Mouse (Mus musculus): ENCODE results near the gene Btbd7.

Gene Btbd7

GRCm38 (mm10) chr12:102878031-102878823 lies at the start of gene Btbd7:
Gene Btbd7 (minus strand): TSS chr12:102878471.
- peak; percentile 99 for DNase-seq

DNA sequence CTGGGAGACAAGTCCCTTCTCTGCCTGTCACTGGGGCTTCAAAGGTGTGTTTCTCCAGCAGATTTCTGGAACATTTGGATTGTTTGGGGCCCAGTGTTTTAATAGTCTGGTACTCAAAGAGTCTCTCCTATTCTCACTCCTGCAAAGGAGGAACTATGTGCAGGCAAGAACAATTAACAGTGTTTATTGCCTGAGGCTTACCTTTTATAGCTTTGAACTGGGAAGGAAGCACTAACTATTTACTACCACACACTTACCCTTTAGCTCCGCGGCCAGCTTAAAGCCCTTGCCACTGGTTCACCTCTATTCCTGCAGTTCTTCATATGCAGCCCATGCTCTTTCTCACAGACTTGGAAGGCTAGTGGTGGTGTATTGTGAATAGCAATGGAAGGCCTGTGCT lies 37.8 kb upstream of the Btbd7 start:
- DNase-seq: no peak

GRCm38 (mm10) chr12:102908191-102908590 lies 29.9 kb upstream of the Btbd7 start:
- DNase-seq: no peak

DNA sequence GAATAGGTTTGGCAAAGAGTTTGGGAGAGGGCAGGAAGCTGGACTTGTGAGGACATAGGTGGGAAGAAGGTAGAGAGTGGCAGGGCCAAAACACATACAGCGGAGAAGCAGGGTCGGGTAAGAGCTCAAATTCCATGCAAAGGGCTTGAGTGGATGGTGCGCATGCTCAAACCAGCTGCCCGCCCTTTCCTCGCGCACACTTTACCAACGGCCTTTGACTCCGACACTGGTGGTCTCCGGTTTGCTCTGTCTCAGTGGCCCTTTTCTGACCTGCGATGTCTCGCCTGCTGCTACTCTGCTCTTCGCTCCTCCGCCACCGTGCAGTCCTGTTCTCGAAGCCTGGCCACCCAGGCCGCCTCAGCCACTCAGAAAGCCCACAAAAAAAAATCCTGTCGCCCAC lies 20.8 kb upstream of the Btbd7 start, which contains the start of gene Cox8c:
Gene Cox8c (plus strand): TSS at position 226 of the 400 bp plus-strand sequence.
- no peak for DNase-seq

DNA sequence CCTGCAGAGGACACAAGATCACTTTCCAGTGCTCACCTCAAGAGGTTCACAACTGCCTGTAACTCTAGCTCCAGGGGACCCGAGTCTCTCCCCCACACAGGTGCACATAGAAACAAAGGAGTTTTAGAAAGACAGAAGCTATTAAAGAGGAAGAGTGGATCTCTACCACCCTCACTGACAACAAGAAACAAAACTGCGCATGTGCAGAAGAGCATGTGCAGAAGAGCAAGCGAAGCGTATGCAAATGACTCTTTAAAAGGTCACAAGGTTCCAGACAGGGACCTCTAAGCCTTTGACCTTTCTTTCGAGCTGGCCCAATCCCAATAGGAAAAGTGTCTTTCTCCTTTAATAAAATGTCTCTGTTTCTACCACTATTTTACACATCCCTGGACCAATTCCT lies 10.3 kb upstream of the Btbd7 start:
- DNase-seq: no peak

GRCm38 (mm10) chr12:102887366-102887765 lies 9.1 kb upstream of the Btbd7 start:
- DNase-seq: no peak

GRCm38 (mm10) chr12:102885735-102886134 lies 7.5 kb upstream of the Btbd7 start:
- DNase-seq: peak; percentile 60

GRCm38 (mm10) chr12:102878901-102879300 lies 630 bp upstream of the Btbd7 start:
- DNase-seq: no peak

- peak; percentile 68 for DNase-seq
These were observed 805 bp downstream of the Btbd7 start for GRCm38 (mm10) chr12:102877301-102878030.

DNA sequence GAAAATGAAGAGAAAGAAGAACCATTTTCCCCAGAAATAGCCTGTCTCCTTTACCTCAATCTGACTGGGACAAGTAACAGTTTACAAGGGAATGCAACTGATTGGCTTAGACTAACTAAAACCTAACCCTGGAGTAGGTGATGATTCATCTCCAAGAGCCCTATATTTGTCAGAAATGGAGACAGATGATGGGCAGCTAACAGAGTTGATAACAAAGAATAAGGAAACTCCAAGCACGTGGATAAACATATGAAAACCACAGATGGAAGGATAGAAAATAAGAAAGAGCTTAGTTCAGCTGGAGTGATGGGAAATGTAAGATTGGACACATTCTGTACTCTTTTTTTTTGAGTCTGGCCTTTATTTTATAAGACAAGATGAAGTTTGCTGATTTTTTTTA lies 7.7 kb downstream of the Btbd7 start:
- no peak for DNase-seq

- no peak for DNase-seq
These were observed 8.5 kb downstream of the Btbd7 start for GRCm38 (mm10) chr12:102869802-102870201.

- no peak for DNase-seq
These were observed 17.5 kb downstream of the Btbd7 start for GRCm38 (mm10) chr12:102860806-102861205.

DNA sequence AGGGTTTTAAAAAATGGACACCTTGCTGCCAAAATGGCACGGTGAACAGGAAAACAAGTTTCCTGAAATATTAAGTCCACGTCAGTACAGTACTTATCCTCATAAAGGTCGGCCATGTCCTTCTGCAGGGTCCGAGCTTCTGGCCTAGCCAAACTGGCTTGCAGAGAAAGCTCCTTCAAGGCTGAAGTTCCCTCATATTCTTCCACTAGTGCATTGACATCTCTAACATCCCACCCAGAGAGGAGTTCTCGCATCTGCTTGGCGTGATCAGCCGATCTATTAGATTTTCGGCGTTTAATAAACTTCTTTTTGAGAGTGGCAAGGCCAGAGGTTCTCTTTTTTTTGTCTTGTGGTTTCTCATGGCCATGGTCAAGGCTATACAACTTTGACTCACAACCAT lies 40.0 kb downstream of the Btbd7 start:
- no peak for DNase-seq

DNA sequence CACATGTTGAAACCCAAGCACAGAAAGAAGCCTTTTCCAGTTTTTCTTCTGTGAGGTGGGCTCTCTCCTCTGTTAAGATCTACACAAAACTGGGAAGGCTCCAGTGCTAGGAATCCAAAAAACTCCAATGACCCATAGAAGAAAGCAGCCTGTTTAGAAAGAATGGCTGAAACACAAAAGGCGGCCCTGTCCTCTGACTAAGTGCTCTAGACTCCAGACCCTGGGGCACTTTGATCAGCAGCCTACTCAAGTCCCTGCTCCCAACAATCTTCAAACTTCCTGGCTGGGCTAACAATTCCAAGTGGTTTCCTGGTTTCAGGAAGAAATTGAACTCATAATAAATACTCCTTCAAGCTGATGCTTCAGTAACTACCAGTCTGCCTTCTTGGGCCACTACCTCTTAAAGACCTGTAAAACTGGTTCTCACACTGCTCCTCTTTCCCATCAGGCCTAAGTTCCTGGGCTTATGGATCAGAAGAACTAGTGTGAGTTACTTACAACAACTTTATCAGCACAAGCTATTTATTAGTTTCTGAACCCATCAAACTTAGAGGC lies 45.4 kb downstream of the Btbd7 start:
- no peak for DNase-seq

- no peak for DNase-seq
These were observed 46.4 kb downstream of the Btbd7 start for GRCm38 (mm10) chr12:102831888-102832287.

DNA sequence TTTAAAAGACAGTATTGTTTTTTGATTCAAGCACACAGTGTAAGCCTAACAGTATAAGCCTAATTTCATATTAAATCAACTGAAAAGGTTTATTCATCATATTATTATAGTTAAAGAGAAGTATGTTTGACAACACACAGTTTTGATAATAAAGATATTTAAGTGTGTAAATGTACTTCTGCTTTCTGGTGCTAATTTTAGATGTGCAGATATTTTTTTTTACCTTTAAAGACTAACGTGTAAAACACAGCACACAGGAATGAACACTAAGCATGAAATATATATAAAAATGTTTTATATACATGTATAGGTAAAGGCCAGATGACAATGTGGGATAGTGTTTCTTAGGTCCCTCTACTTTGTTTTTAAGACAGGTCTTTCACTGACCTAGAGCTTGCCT lies 51.2 kb downstream of the Btbd7 start:
- no peak for DNase-seq

DNA sequence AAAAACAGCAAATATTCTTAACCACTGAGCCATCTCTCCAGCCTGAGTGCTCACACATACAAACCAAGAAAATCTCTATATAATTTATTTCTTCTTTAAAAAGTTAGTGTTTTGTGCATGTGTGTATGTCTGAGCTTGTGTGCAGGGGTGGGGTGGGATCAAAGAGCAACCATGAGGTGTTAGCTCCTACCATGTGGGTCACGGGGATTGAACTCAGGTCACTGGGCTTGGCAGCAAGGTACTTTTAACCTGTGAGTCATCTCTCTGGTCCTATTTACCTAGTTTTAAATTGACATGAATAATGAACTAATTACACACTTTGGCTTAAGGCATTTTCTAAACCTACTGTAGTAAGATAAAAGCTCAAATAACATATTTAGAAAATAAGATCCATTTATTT lies 51.9 kb downstream of the Btbd7 start:
- no peak for DNase-seq

- no peak for DNase-seq
These were observed 63.4 kb downstream of the Btbd7 start for GRCm38 (mm10) chr12:102814858-102815257.

- no peak for DNase-seq
These were observed 78.7 kb downstream of the Btbd7 start for GRCm38 (mm10) chr12:102799528-102799927.

DNA sequence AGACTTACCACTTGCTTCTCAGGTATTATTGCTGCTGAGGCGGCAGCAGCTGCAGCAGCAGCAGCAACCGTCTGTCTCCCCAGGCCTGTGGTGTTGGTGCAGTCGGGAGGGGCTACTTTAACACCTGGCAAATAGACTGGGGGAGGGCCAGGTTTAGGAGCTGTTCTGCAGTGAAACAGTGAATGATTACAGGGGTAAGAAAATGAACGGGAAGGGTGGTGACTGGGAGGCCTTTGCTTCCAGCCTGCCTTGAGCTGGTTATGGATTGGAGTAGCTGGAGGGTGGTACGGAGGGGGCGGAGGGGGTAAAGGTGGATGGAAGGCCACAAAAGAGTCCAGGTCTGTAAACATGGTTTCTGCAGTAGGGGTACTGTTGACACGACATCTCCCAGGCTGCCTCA lies 90.3 kb downstream of the Btbd7 start:
- peak; percentile 74 for DNase-seq

GRCm38 (mm10) chr12:102785593-102785985 lies 92.7 kb downstream of the Btbd7 start:
- no peak for DNase-seq

GRCm38 (mm10) chr12:102784899-102785592 lies 93.2 kb downstream of the Btbd7 start:
- DNase-seq: no peak

DNA sequence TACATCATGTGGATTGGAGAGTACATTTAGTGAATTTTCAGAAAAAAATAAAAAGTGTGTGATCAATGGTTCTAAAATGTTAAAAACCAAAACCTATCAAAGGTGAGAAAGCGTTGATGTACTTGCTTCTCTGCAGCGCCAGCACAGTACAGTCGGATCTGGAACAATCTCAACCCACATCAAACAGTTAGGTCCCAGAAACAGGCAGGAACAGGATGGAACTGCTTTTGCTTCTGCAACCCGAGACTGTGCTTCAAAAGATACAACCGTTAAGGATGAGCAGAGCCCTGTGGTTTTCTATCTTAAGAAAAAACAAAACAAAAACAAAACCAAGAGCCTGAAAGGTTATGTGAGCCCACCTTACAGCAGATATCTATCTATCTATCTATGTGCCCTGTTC lies 95.4 kb downstream of the Btbd7 start:
- DNase-seq: no peak
